Mouse (Mus musculus): ENCODE data around the gene Tuft1. TPM values are rescaled to one million over a fixed set of nuclear protein-coding genes. Genes with fewer than 3 reads are reported as not detected.
"Not testable (repeated sequence)": the region's sequence is repeated elsewhere in the genome, so short reads cannot be mapped to it uniquely, and the experiment has no call there.

Tuft1 gene
- polyA plus RNA-seq, 1 experiment from 2014 or later = 6.7 TPM

DNA sequence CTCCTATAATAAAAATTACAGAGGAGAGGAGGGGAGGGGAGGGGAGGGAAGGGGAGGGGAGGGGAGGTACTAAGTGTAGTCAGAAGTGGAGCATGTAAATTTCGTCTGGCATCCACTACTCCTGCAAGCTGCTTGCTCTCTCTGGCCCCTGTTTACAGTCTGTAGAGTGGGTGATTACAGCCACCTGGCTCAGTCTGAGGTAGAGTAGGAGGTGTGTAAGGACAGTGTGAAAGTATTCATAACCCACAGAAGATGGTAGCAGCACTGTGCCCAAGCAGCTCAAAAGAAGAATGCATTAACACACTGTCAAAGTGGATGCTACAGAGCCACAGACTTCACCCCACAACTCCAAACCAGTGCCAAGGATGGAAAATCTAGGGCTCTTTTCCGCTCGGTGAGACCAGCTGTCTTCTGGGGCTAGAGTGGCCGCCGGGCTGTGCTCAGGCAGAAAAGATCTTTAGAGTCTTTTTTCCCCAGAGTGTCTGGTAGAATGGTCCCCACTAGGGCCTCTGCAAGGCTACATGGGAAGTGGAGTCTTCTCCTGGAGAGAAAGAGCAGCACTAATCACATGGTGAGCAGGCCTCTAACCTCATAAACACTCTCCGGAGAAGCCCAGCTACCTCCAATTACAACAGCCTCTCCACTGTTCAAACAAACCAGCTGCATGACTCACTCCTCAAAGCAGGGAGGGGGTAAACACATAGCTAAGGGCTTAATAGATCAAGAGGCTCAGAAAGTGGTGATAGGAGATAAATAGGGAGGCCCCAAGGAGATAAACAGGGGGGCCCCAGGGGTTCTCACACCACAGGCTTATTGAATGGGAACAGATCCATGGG lies 9.7 kb downstream of the Tuft1 start:
- H3K36me3 ChIP-seq (ENCODE audit: control insufficient read depth, insufficient read depth, low read length) = no peaks in the 10 kb centered on the region
- H3K4me1 ChIP-seq (ENCODE audit: control insufficient read depth, insufficient read depth, low read length) = 0 out of 2 replicates have a peak, but pooled peaks cover 3% of the 10 kb centered on the region
- WGBS = 36% methylated on average over 6 of the region's 6 CpGs
- no peak overlapping the region for H3K4me3 ChIP-seq (ENCODE audit: low read length)
- H3K27me3 ChIP-seq (ENCODE audit: control insufficient read depth, insufficient read depth, low read length) = no peaks in the 10 kb centered on the region
- H3K4me2 ChIP-seq (replicated peaks; ENCODE audit: low read depth, low read length) = no peak overlapping the region
- H3K9ac ChIP-seq (ENCODE audit: low read depth, low read length) = no peak overlapping the region
- H3K27ac ChIP-seq (ENCODE audit: low read depth, low read length) = no peak overlapping the region; the same call in 1 of the 2 replicates
- peak; percentile 76 for ATAC-seq (ENCODE audit: low FRiP score, low TSS enrichment)
- H3K9me3 ChIP-seq (ENCODE audit: control insufficient read depth, low read length) = no peaks in the 10 kb centered on the region

DNA sequence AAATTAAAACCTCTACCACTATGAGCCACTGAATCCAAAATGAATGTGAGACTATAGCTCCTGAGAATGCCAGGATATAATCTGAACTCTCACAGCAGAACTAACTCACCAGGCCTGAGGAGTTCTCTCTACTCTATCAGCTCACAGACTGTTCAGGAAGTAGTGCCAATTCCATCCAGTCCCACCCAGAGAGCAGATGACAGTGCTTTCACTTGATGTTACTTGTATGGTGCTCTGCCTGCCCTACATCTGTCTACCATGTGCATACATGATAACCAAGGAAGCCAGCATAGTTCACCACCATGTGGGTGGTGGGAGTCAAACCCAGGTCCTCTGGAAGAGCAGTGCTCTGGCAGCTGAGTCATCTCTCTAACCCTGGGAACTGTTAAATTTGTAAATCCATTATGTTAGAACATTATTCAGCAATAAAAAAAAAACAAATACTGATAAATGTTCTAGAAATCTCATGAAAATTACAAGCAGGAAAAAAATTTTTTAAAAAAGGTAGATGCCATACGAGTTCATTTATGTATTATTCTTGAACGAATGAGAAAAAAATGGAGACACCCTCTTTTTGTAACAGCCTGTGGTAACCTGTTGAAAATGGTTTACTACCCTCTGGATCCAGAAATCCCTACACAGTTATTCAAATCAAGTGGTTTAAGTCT lies 16.0 kb downstream of the Tuft1 start, which contains the start of gene Gm10972:
Gene Gm10972, plus strand, starts transcription at position 618 of the 668 bp plus-strand sequence.
- H3K9me3 ChIP-seq (ENCODE audit: control insufficient read depth, low read length); H3K4me3 ChIP-seq (ENCODE audit: low read length); H3K36me3 ChIP-seq (ENCODE audit: control insufficient read depth, insufficient read depth, low read length); H3K27me3 ChIP-seq (ENCODE audit: control insufficient read depth, insufficient read depth, low read length); H3K9ac ChIP-seq (ENCODE audit: low read depth, low read length); H3K4me1 ChIP-seq (ENCODE audit: control insufficient read depth, insufficient read depth, low read length); ATAC-seq (ENCODE audit: low FRiP score, low TSS enrichment); H3K4me2 ChIP-seq (replicated peaks; ENCODE audit: low read depth, low read length); H3K27ac ChIP-seq (ENCODE audit: low read depth, low read length): not testable (repeated sequence)
- 84% methylated on average over 2 of the region's 2 CpGs for WGBS

DNA sequence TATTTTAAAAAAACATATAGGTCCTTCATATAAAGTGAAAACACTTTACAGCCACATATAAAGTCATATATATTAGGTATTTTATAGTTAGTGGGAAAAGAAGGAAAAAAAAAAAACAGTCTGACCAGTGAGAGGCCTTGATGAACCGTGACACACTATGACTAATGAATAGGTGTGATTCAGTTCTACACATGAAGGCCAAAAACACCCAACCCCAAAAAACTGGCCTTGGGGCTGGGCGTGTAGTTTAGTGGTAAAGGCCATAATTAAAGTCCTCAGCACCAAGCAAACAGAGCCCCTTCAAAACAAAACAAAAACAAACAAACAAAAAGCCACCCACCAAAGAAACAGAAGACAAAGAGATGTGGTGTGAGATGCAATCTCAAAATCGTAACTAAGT lies 28.8 kb downstream of the Tuft1 start:
- Histone ChIP-seq H3K9ac (ENCODE audit: low read depth, low read length) (no peak overlapping the region), H3K27me3 (ENCODE audit: control insufficient read depth, insufficient read depth, low read length) (no peaks in the 10 kb centered on the region), H3K4me3 (ENCODE audit: low read length) (no peak overlapping the region), H3K4me2 (replicated peaks; ENCODE audit: low read depth, low read length) (no peak overlapping the region), H3K27ac (ENCODE audit: low read depth, low read length) (no peak overlapping the region), H3K36me3 (ENCODE audit: control insufficient read depth, insufficient read depth, low read length) (no peaks in the 10 kb centered on the region), H3K4me1 (ENCODE audit: control insufficient read depth, insufficient read depth, low read length) (no peaks in the 10 kb centered on the region), H3K9me3 (ENCODE audit: control insufficient read depth, low read length) (no peaks in the 10 kb centered on the region)
- ATAC-seq (ENCODE audit: low FRiP score, low TSS enrichment) = no peak
- 83% methylated on average over 3 of the region's 3 CpGs for WGBS

DNA sequence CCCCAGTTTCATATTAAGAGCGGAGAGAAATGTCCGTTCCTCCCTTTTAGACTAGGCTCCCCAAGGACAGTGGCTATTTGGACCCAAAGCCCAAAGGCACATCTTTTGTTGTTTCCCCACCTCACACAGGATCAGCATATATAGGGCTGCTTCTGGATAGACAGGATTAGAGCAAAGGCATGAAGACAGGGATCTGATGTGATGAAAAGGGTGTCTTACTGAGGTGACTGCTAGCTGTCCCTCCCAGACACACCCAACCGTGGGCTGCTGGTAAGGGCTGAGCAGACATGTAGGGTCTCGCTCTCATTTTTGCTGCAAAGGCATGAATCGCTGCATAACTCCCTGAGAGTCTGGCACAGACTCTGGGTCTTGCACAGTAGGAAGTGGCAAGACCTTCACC lies 30.0 kb downstream of the Tuft1 start:
- no peaks in the 10 kb centered on the region for H3K9me3 ChIP-seq (ENCODE audit: control insufficient read depth, low read length)
- H3K36me3 ChIP-seq (ENCODE audit: control insufficient read depth, insufficient read depth, low read length) = no peaks in the 10 kb centered on the region
- 86% methylated on average over 5 of the region's 5 CpGs for whole genome bisulfite sequencing
- ATAC-seq (ENCODE audit: low FRiP score, low TSS enrichment) = no peak
- no peak overlapping the region for H3K27ac ChIP-seq (ENCODE audit: low read depth, low read length)
- no peak overlapping the region for H3K4me2 ChIP-seq (replicated peaks; ENCODE audit: low read depth, low read length)
- no peaks in the 10 kb centered on the region for H3K27me3 ChIP-seq (ENCODE audit: control insufficient read depth, insufficient read depth, low read length)
- no peaks in the 10 kb centered on the region for H3K4me1 ChIP-seq (ENCODE audit: control insufficient read depth, insufficient read depth, low read length)
- no peak overlapping the region for H3K9ac ChIP-seq (ENCODE audit: low read depth, low read length)
- H3K4me3 ChIP-seq (ENCODE audit: low read length) = no peak overlapping the region

DNA sequence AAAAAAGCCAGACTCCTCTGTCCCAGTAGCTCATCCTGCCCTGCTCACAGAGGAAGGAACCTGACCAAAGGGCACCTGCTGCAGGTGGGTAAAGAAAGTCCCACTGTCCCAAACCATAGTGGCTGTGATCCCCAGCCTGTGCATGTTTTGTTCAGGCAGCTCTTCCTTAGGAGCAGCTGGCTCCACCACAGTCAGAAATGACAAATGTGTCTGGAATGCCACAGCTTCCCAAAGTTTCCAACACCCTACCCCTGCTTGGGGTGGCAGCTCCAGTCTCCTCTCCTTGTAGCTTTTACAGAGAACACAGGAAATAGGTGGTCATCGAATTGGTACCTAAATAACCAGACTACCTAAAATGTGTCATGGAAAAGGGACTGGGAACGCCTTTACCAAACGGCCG lies 34.4 kb downstream of the Tuft1 start:
- no peak overlapping the region for H3K4me2 ChIP-seq (replicated peaks; ENCODE audit: low read depth, low read length)
- H3K9me3 ChIP-seq (ENCODE audit: control insufficient read depth, low read length) = no peaks in the 10 kb centered on the region
- no peaks in the 10 kb centered on the region; the same call in 1 of the 2 replicates for H3K36me3 ChIP-seq (ENCODE audit: control insufficient read depth, insufficient read depth, low read length)
- no peaks in the 10 kb centered on the region for H3K4me1 ChIP-seq (ENCODE audit: control insufficient read depth, insufficient read depth, low read length)
- no peak overlapping the region for H3K9ac ChIP-seq (ENCODE audit: low read depth, low read length)
- H3K4me3 ChIP-seq (ENCODE audit: low read length) = no peak overlapping the region
- H3K27ac ChIP-seq (ENCODE audit: low read depth, low read length) = no peak overlapping the region
- ATAC-seq (ENCODE audit: low FRiP score, low TSS enrichment) = no peak
- no peaks in the 10 kb centered on the region for H3K27me3 ChIP-seq (ENCODE audit: control insufficient read depth, insufficient read depth, low read length)
- 84% methylated on average over 4 of the region's 4 CpGs for WGBS

DNA sequence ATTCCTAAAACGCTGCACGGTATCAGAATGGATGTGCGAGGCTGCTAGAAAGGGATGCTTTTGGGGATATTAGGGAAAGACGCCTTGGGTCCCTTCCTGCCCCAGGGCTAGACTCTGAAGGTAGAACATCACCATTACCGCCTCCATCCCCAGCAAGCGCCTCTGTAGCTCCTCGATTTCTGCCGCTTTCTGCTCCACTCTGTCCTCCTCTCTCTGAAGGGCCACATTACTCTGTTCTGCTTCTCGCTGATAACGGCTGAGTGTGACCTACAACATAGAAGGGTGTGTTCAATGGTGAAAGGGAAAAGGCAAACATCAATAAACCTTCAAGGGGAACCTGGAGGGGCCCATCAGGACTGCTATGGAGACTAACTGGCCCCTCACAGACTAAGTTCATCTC lies 36.1 kb downstream of the Tuft1 start:
- WGBS = 93% methylated on average over 10 of the region's 10 CpGs
- H3K4me2 ChIP-seq (replicated peaks; ENCODE audit: low read depth, low read length) = no peak overlapping the region
- H3K36me3 ChIP-seq (ENCODE audit: control insufficient read depth, insufficient read depth, low read length) = no peaks in the 10 kb centered on the region; the same call in 1 of the 2 replicates
- no peaks in the 10 kb centered on the region for H3K27me3 ChIP-seq (ENCODE audit: control insufficient read depth, insufficient read depth, low read length)
- H3K27ac ChIP-seq (ENCODE audit: low read depth, low read length) = no peak overlapping the region
- H3K4me3 ChIP-seq (ENCODE audit: low read length) = no peak overlapping the region
- no peak overlapping the region for H3K9ac ChIP-seq (ENCODE audit: low read depth, low read length)
- ATAC-seq (ENCODE audit: low FRiP score, low TSS enrichment) = no peak
- H3K4me1 ChIP-seq (ENCODE audit: control insufficient read depth, insufficient read depth, low read length) = no peaks in the 10 kb centered on the region
- H3K9me3 ChIP-seq (ENCODE audit: control insufficient read depth, low read length) = no peaks in the 10 kb centered on the region

DNA sequence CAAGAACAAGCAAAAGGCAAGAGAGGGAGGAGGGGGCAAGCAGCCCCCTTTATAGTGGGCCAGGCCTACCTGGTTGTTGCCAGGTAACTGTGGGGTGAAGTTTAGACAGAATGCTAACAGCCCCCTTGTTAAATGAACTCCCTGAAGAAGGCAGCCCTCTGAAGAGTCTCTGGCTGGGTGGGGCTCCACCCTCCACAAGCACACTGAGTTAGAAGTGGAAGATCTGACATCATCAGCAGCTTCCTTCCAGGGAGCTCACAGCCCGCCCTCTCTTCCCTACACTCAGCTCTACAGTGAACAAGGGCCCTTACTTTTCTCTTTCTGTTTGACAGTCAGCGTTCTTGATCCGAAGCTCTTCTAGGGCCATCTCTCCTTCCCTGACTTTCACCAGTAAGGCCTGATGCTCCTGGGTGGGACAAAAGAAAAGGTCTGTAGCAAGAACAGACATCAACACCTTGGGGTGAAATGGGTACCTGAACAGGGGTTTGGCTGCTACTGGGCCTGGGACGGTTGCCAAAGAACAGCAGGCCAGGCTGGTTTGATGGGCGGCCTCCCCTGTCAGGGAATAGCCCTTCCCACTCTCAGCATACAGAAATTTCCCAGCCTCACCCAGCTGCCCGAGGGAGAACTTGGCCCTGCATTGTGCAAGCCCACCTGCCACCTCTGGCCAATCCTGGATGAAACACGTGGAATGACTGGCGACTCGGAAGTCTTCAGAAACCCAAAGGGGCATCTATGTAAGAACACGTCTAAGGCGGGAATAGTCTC lies 36.7 kb downstream of the Tuft1 start:
- WGBS = 86% methylated on average over 11 of the region's 11 CpGs
- ATAC-seq (ENCODE audit: low FRiP score, low TSS enrichment) = no peak
- H3K27me3 ChIP-seq (ENCODE audit: control insufficient read depth, insufficient read depth, low read length) = no peaks in the 10 kb centered on the region
- H3K4me2 ChIP-seq (replicated peaks; ENCODE audit: low read depth, low read length) = no peak overlapping the region
- no peaks in the 10 kb centered on the region; the same call in 1 of the 2 replicates for H3K36me3 ChIP-seq (ENCODE audit: control insufficient read depth, insufficient read depth, low read length)
- no peaks in the 10 kb centered on the region for H3K9me3 ChIP-seq (ENCODE audit: control insufficient read depth, low read length)
- H3K4me1 ChIP-seq (ENCODE audit: control insufficient read depth, insufficient read depth, low read length) = no peaks in the 10 kb centered on the region
- no peak overlapping the region for H3K9ac ChIP-seq (ENCODE audit: low read depth, low read length)
- no peak overlapping the region for H3K27ac ChIP-seq (ENCODE audit: low read depth, low read length)
- H3K4me3 ChIP-seq (ENCODE audit: low read length) = no peak overlapping the region

DNA sequence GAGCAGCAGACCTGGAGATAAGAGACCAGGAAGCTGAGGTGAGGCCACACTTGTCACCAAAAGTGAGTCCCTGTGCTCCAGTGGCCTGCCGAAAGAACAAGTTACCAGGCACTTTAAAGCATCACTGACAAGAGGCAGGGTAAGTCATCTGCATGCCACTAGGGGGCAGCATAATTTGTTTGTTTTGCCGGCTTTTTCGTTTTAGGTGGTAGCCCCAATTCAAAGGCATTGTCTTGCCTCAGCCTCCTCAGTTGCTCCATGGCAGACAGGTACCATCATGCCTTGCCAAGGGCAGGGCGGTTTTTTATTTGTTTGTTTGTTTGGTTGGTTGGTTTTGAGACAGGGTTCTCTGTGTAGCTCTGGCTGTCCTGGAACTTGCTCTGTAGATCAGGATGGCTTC lies 42.0 kb downstream of the Tuft1 start:
- WGBS = 84% methylated on average over 4 of the region's 4 CpGs

More for the DNA sequence above, 42.0 kb downstream of the Tuft1 start:
- Histone ChIP-seq H3K4me2 (replicated peaks; ENCODE audit: low read depth, low read length) (no peak overlapping the region), H3K9me3 (ENCODE audit: control insufficient read depth, low read length) (no peaks in the 10 kb centered on the region), H3K4me1 (ENCODE audit: control insufficient read depth, insufficient read depth, low read length) (no peaks in the 10 kb centered on the region), H3K9ac (ENCODE audit: low read depth, low read length) (no peak overlapping the region), H3K36me3 (ENCODE audit: control insufficient read depth, insufficient read depth, low read length) (no peaks in the 10 kb centered on the region; the same call in 1 of the 2 replicates), H3K4me3 (ENCODE audit: low read length) (no peak overlapping the region), H3K27ac (ENCODE audit: low read depth, low read length) (no peak overlapping the region), H3K27me3 (ENCODE audit: control insufficient read depth, insufficient read depth, low read length) (no peaks in the 10 kb centered on the region)
- ATAC-seq (ENCODE audit: low FRiP score, low TSS enrichment) = no peak

Measured in kidney, embryonic 14.5 days (tissue).